Mouse (Mus musculus) natural killer cell, adult 2 months (primary cell): Measurements from ENCODE around the gene Kcnab3.

Experiments
- DNase-seq, 2 experiments: peaks; one replicate each; pipeline ENCODE4 v3.0.0; 2022; ENCODE audit warnings: low spot score in 2 of 2

Gene Kcnab3

DNA sequence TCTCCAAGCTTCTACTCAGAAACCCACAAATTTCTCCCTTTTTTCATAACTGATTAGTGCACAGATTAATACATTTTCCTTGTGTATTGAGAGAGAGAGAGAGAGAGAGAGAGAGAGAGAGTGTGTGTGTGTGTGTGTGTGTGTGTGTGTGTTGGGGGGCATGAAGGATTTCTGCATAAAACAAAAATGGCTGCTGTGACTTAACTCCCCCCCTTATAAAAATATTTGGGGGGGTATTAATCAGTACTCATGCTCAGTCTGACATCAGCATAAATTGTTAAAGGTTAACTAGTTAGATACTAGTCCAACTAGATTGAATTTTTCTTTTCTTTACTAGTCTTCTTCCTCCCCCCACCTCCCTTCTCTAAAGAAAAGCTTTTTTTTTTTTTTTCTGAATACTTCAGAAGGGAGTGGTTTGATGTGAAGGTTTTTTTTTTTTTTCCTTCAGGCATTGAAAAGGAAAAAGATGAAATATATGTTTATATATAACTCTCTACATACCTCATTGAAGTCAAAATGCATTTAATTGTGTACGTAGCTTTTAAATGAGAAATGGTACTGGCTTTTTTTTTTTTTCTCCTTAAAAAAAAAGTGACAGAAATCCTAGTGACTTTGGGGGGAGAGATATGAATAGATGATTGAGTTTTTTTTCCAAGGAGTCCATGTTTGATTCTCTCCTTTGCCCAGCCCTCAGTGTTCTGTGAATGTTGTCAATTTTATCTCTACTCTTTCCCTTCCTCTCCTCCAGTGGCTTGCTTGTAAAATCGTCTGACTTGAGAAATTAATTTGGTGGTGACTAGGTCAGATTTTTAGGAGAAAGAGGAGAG, 44.1 kb downstream of the Kcnab3 start:
- DNase-seq = no peak

DNA sequence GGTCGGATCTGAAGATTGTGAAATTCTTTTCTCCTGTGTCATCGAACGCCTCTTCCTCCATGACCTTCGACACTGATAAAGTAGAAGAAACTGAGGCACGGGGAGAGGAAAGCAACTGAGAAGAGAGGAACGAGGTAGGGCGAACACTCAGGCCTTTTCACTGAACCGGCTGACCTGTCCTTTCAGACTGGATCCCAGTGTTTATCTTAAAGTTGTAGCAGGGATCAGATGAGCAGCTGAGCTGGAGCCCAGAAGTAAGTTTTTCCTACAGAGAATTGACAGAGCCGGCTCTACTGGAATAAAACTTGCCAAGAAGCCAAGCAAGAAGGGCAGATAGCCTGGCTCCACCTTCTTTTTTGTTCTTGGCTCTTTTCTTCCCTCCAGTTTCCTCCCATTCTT, 44.8 kb downstream of the Kcnab3 start:
- no peak for DNase-seq

DNA sequence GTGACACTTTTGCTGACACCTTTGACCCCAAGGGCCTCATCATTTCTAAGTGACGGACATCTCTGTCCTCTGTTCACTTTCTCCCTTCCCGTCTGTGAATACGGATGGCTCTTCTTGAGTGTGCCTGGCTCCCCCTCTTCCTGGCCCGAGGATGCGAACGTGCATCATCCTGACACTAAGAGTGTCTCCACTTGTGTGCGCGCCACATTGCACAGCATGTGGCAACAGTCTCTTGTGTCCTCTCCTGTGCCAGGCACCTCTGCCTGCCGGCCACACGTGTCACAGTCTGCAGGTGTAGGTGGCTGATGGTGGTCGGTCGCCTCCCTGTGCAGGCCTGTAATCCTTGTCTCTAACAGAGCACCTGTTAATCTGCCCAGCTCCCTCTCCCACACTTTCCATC, 45.5 kb downstream of the Kcnab3 start:
- DNase-seq = no peak

DNA sequence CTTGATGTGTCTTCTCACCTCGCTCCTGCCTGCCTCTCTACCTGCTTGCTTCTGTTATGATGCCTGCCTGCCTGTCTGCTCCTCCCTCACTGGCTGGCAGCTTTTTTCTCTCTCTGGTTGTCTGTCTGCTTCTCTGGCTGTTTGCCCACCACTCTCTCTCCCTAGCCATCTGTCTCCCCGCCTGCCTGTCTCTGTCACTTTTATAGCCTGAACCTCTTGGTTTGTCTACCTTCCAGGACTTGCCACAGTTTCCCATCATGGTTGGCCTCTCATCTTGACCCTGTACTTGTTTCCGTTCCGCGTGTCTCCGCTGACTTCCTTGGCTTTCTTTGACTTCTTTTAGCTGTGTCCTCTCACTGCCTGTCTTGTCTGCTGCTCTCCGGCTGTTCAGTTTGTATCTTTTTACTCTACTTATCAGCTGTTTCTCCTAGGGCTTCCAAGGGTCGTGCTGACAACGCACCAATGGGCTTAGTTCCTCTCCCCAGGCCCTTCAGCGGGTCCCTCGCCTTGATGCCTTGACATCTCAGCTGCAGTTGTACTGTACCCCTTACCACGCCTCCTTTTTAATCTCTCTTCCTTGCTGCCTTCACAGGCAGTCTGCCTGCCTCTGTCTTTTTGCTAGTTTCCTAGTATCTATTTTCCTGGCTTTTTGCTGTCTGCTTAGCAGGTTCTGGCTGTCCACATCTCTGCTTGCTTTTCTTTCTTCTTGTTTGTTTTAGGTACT, 46.2 kb downstream of the Kcnab3 start:
- no peak for DNase-seq

GRCm38 (mm10) chr11:69372780-69373170, 46.7 kb downstream of the Kcnab3 start:
- peak; percentile 37 to 49 for DNase-seq

DNA sequence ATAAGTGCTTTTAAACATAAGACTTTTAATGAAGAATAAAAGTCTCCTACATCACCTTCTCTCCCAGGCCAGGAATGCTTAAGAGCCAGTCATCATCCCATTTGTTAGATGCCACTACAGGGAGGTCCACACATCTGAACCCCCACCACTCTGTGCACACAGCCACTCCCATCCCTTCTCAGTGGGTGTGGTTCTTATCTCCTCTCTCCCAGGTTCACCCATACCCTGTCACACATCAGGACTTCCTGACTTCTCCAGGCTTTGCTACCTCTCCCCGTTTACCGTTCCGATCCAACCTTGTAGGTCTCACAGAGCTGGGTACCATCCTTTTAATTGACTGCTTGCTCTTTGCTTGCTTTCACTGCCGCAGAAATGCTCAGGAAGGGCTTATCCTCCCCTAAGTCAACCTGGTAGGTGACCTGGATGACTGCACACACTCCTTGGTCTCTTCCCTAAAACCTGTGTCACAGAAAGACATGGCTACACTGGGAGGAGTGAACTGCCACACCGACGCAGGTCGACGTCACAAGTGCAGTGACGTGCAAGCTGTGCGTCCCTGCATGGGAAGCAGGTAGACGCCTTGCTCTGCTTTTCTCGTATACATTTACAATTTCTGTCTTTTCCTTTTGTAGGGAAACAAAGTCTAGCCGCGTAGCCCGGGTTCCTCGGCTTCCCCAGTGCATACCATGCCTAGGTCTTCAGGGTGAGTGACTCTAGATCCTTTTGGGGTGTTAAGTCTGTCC, 47.3 kb downstream of the Kcnab3 start:
- DNase-seq = no peak

- no peak for DNase-seq
Measured at GRCm38 (mm10) chr11:69375646-69376045, 49.6 kb downstream of the Kcnab3 start.

GRCm38 (mm10) chr11:69377766-69378165, 51.7 kb downstream of the Kcnab3 start:
- DNase-seq = no peak

- no peak for DNase-seq
Measured at GRCm38 (mm10) chr11:69379600-69379999, 53.5 kb downstream of the Kcnab3 start.

DNA sequence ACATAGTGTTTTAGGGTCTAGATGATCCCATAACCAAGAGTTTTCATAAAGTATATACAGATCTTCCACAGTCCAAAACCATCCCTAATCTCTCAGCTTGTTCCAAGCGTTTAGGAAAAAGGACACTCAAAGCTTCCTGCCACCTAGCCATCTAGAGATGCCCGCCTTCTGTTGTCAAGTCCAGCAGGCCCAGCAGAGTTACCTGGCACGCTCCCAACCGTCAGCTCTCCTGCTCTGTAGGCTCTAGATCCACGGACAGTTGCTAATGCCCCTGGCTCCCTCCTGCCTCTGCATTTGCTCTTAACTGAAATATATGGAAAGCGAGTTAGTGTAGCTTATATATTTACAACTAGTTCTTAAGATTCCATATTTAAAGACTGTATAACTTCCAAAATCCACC, 55.3 kb downstream of the Kcnab3 start:
- no peak for DNase-seq
